Mouse (Mus musculus) embryonic facial prominence, embryonic 15.5 days (tissue): Measurements from ENCODE around the gene Arl6ip4. TPM values are rescaled to one million over a fixed set of nuclear protein-coding genes. Genes with fewer than 3 reads are reported as not detected.

Experiments
- ATAC-seq: fragments of 200-750 bp; cut with Nextera tagmentation; 2 replicates; pipeline ENCODE4 v1.8.0; 2017; ENCODE audit warnings: low read depth, moderate TSS enrichment; ENCODE audit not compliant: insufficient number of reproducible peaks, low FRiP score, low TSS enrichment
- H3K27ac ChIP-seq: fragments of 300-500 bp; sonication (generic); replicated peaks from 2 replicates; pipeline ENCODE4 v1.5.1; 2015; ENCODE audit warnings: mild to moderate bottlenecking, inconsistent platforms
- H3K27me3 ChIP-seq: fragments of 300-500 bp; sonication (generic); 2 replicates; pipeline ENCODE4 v1.6.1; 2015; ENCODE audit warnings: inconsistent platforms
- H3K36me3 ChIP-seq: fragments of 300-500 bp; sonication (generic); 2 replicates; pipeline ENCODE4 v1.6.1; 2015; ENCODE audit warnings: mild to moderate bottlenecking, inconsistent platforms
- H3K4me1 ChIP-seq: fragments of 300-500 bp; sonication (generic); 2 replicates; pipeline ENCODE4 v1.6.1; 2015; ENCODE audit warnings: inconsistent platforms
- H3K4me2 ChIP-seq: fragments of 300-500 bp; sonication (generic); replicated peaks from 2 replicates; pipeline ENCODE4 v1.6.1; 2015; ENCODE audit warnings: mild to moderate bottlenecking, inconsistent platforms
- H3K4me3 ChIP-seq: fragments of 300-500 bp; sonication (generic); replicated peaks from 2 replicates; pipeline ENCODE4 v1.5.1; 2015; ENCODE audit warnings: mild to moderate bottlenecking, inconsistent platforms
- H3K9ac ChIP-seq: fragments of 300-500 bp; sonication (generic); 2 replicates; pipeline ENCODE4 v1.6.1; 2015; ENCODE audit warnings: inconsistent platforms
- H3K9me3 ChIP-seq: fragments of 300-500 bp; sonication (generic); replicated peaks from 2 replicates; pipeline ENCODE4 v1.6.1; 2016; ENCODE audit warnings: inconsistent platforms
- WGBS: fragments of 180-500 bp; shearing (Covaris S2); methylation state at CpG from one replicate; pipeline ENCODE4 v1.1.7; 2015; 5-methylcytosine and 5-hydroxymethylcytosine counted together
- polyA plus RNA-seq: library from polyadenylated mRNA; unstranded; fragments of >200 nt; fragmentation: Nextera tagmentation; extraction: Ambion mirVana; gene quantifications from 2 replicates; pipeline ENCODE4 v1.2.1, GENCODE M21; 2015

The Arl6ip4 gene
- polyA plus RNA-seq, result 96.2 and 103 TPM in 2 replicates

DNA sequence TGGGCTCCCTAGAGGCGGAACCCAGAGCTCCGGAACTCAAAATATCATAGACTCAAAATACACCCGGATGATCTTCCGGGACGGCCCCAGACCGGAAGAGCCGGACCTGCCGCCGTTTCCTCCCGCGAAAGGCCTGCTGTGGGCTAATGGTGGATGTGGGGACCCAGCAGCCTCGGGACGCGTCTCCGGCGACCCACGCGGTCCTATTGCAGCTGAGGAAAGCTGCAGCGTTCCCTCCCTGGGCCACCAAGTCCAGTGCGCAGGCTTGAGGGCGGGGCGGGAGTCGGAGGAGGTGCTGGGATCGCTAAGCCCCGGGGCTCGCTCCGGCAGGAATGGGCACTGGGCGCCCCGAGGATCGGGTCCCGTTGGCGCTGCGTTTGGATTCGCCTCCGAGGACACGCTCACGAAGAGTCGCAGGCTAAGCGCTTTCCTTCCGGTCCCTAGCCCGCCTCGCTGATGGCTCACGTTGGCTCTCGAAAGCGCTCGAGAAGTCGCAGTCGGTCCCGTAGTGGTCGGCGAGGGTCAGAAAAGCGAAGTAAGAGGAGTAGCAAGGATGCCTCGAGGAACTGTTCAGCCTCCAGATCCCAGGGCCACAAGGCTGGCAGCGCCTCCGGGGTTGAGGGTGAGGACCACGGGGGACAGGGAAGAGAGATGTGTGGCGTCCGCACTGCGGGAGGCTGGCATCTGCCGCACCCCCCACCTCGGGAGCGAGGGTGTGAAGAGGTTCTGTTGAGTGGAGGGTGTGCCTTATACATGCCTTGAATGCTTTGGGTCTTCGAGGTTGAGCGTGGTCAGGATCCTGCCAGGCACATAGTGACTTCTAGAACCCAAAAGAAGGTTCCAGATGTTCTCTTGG lies at the start of gene Arl6ip4:
Gene Arl6ip4, plus strand, starts transcription at position 100 of the 856 bp plus-strand sequence.
- no peaks in the 10 kb centered on the region for H3K9me3 ChIP-seq
- ATAC-seq, result no peak
- H3K9ac ChIP-seq, result peak within 1 kb of the TSS; percentile 97
- H3K4me2 ChIP-seq, result peak within 1 kb of the TSS; percentile 93
- H3K27me3 ChIP-seq, result no peaks in the 10 kb centered on the region
- H3K36me3 ChIP-seq, result peaks cover 51% of the 10 kb centered on the region
- peak within 1 kb of the TSS; percentile 98 for H3K4me3 ChIP-seq
- WGBS, result under 1% methylated on average over 64 of the region's 64 CpGs
- peaks cover 53% of the 10 kb centered on the region for H3K4me1 ChIP-seq
- peak within 1 kb of the TSS; percentile 78 for H3K27ac ChIP-seq

DNA sequence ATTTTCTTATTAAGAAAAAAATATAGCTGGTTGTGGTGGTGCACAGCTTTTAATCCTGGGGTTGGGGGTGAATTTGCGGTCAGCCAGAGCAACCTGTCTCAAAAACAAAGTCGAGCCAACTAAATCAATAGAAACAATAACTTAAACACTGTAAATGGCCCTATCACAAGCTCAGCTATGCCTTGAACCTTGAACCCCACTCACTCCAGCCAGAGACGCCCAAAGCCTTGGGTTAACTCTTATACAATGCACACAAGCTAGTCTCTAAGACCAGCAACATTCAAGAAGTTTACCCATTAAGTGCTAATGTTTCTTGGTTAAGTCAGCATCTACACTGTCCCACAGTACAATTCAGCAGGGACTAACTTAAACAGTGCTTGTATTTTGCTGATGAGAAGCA lies 46.2 kb upstream of the Arl6ip4 start:
- H3K4me1 ChIP-seq, result peaks cover 8% of the 10 kb centered on the region; the same call in 1 of the 2 replicates
- no peaks in the 10 kb centered on the region for H3K9me3 ChIP-seq
- no peak for ATAC-seq
- no peak overlapping the region for H3K4me2 ChIP-seq
- H3K4me3 ChIP-seq, result no peak overlapping the region
- H3K9ac ChIP-seq, result no peak overlapping the region
- 83% methylated on average over 3 of the region's 3 CpGs for WGBS
- H3K27me3 ChIP-seq, result no peaks in the 10 kb centered on the region
- H3K27ac ChIP-seq, result no peak overlapping the region
- no peaks in the 10 kb centered on the region for H3K36me3 ChIP-seq

DNA sequence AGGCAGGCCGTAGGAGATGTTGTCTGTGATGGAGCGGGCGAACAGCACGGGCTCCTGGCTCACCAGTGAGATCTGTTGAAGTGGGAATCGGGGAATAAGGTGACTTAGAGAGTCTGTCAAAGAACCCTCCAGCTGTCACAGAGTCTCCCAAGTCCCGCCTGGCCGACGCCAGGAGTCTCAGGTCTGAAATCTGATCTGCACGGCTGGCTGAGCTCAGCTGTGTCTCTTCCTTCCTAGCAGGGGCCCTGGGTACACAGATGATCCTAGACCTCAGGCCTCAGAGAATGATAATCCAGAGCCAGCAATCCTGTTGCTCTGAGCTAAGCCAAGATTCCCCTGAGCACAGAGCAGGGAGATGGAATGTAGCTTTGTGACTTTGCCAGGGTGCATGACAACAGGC lies 42.2 kb upstream of the Arl6ip4 start:
- no peak overlapping the region for H3K27ac ChIP-seq
- no peak overlapping the region for H3K4me2 ChIP-seq
- H3K4me3 ChIP-seq, result no peak overlapping the region
- H3K27me3 ChIP-seq, result no peaks in the 10 kb centered on the region
- H3K36me3 ChIP-seq, result no peaks in the 10 kb centered on the region
- no peak overlapping the region for H3K9ac ChIP-seq
- ATAC-seq, result peak; percentile 36
- WGBS, result 32% methylated on average over 9 of the region's 9 CpGs
- H3K9me3 ChIP-seq, result no peaks in the 10 kb centered on the region
- peaks cover 28% of the 10 kb centered on the region for H3K4me1 ChIP-seq

DNA sequence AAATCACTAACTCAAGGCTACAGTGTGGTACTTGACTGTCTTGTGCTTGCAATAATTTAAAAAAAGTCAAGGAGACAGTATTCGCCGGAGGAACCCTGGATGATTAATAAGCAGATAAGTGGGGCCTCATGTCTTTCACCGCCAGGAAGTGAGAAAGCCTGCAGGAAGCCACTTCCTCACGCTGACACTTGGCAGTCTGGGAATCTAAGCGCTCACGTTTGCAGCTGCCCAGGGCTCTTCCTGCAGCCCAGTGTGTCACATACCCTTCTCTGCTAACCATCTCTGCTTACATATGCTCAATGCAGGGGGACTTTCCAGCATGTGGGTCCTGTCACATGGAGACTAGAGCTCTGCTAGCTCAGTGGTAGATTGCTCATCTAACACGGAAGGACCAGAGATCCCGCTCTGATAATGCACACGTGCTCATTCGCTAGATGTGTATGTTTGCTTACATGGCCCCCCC lies 41.0 kb upstream of the Arl6ip4 start:
- Histone ChIP-seq H3K9me3 (no peaks in the 10 kb centered on the region), H3K4me2 (no peak overlapping the region), H3K27me3 (no peaks in the 10 kb centered on the region), H3K9ac (no peak overlapping the region), H3K27ac (0 out of 2 replicates have a peak overlapping the region, but pooled peaks have one; percentile 30), H3K4me3 (no peak overlapping the region), H3K4me1 (peaks cover 37% of the 10 kb centered on the region), H3K36me3 (no peaks in the 10 kb centered on the region)
- no peak for ATAC-seq
- 41% methylated on average over 10 of the region's 10 CpGs for WGBS

DNA sequence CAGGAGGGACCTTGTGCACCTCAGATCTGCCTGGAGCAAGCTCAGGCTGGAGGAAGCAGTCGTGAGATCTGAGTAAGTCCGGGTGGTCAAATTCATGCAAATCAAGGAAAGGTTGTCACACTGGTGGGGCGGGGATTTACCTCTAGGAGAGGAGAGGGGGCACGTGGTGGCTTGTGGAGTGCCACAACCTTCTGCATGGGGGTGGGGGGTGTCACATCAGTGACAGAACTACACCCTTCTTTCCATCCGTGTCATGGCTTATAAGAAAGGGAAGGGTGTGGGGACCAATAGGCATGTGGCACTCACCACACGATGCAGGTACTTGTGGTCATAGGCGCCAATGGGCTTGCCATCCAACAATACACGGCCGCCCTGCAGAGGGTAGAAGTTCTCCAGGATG lies 40.2 kb upstream of the Arl6ip4 start:
- H3K4me2 ChIP-seq, result no peak overlapping the region
- no peak overlapping the region for H3K4me3 ChIP-seq
- H3K36me3 ChIP-seq, result no peaks in the 10 kb centered on the region
- no peak for ATAC-seq
- H3K4me1 ChIP-seq, result peaks cover 37% of the 10 kb centered on the region
- peak overlapping the region; percentile 30; the same call in 1 of the 2 replicates for H3K27ac ChIP-seq
- no peak overlapping the region for H3K9ac ChIP-seq
- 60% methylated on average over 9 of the region's 9 CpGs for WGBS
- H3K27me3 ChIP-seq, result no peaks in the 10 kb centered on the region
- no peaks in the 10 kb centered on the region for H3K9me3 ChIP-seq

DNA sequence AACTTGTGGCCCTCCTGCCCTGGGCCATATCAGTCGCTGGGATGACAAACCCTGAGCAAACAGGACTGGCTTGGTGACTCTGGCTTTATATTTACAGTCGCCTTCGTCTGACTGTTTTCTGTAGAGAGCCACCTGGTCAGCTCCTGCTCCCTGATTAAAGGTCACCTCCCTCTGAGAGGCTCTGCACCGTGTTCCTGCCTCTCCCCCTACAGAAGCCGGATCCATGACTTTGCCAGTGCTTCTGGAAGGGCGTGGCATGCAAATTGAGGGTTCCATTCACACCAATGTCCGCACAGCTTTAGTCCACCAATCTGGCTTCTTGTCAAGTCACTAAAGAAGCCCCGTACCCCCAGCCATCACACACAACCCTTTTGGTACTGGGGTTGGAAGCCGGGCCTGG lies 39.3 kb upstream of the Arl6ip4 start:
- 60% methylated on average over 9 of the region's 9 CpGs for WGBS
- Histone ChIP-seq H3K27ac (no peak overlapping the region), H3K9ac (no peak overlapping the region), H3K4me1 (peaks cover 37% of the 10 kb centered on the region), H3K27me3 (no peaks in the 10 kb centered on the region), H3K4me2 (no peak overlapping the region), H3K36me3 (no peaks in the 10 kb centered on the region), H3K9me3 (no peaks in the 10 kb centered on the region), H3K4me3 (no peak overlapping the region)
- no peak for ATAC-seq

DNA sequence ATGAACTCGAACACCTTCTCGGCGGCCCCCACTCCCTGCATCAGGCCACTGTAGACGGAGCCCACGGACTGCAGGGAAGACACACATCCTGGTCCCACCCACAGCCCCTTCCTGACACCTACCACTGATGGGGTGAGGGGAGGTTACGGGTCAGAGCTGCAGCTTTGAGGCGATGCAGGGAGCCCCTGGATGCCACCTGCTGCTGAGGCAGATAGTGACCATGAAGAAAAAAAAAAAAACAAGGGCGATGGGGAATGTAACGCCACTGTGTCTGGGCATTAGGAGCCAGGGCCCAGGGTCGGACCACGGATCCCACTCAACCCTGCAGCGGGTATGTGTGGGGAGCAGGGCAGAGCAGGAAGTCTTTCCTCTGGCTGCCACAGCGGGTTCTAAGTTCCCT lies 38.6 kb upstream of the Arl6ip4 start:
- Histone ChIP-seq H3K9ac (no peak overlapping the region), H3K9me3 (no peaks in the 10 kb centered on the region), H3K27me3 (no peaks in the 10 kb centered on the region), H3K27ac (no peak overlapping the region), H3K4me2 (no peak overlapping the region), H3K4me1 (peaks cover 37% of the 10 kb centered on the region), H3K36me3 (no peaks in the 10 kb centered on the region), H3K4me3 (no peak overlapping the region)
- ATAC-seq, result no peak
- 82% methylated on average over 13 of the region's 13 CpGs for WGBS

DNA sequence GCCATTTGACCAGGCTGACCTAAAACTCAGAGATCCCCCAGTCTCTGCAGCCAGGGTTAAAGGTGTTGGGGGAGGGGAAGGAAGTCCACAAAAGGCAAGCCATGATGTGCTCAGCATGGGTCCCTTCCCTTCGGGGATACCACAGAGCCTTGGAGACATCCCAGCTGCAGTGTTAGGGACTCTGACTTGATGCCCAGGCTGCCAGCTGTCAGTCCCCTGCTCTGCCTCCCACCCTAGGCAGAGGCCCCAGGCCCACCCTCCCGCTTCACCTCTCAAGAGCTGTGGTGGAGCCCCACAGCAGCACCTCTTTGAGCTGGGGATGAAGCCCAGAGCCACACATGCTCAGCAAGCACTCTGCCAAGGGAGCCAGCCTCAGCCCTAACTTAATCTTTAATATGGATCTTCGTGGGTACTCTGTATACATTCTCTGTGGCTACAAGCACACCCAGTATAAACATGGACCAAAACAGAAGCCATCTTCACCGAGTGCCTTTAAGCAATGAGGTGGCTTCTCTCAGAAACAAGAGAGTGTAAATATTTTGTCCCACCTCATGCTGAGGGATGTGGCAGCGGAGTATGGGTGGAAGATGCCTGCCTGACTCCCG lies 37.9 kb upstream of the Arl6ip4 start:
- WGBS, result 59% methylated on average over 6 of the region's 6 CpGs
- Histone ChIP-seq H3K4me1 (peaks cover 37% of the 10 kb centered on the region), H3K9me3 (no peaks in the 10 kb centered on the region), H3K27me3 (no peaks in the 10 kb centered on the region), H3K4me3 (no peak overlapping the region), H3K9ac (no peak overlapping the region), H3K4me2 (no peak overlapping the region), H3K36me3 (no peaks in the 10 kb centered on the region), H3K27ac (no peak overlapping the region; the same call in 1 of the 2 replicates)
- no peak for ATAC-seq

DNA sequence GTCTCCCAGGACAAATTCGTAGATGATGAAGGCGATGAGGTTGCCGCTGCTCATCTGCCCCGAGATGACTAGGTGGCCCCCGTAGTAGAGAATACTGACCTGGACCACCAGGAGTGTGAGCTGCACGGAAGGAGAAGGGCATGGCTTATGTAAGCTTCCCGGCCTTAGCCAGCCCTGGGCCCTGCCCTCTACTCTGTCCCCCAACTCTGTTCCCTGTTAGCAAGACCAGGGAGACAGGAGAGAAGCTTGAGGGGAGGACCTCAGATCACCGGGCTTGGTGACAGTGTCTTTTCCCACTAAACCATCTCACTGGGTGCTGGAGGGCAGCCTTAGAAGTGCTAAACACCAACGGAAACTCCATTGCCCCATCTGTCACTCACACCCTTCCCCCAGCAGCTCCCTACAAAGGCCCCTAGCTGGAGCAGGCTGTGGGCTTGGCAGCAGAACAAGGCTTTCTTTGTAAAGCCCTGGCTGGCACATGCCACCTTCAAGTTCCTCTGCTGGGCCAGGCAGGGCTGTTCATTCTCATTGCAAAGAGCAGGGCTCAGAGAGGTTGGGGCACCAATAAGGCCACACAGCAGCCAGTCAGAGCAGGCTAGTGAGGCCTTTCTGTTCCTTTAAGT lies 37.0 kb upstream of the Arl6ip4 start:
- Histone ChIP-seq H3K36me3 (no peaks in the 10 kb centered on the region), H3K27me3 (no peaks in the 10 kb centered on the region), H3K4me3 (no peak overlapping the region), H3K9ac (no peak overlapping the region), H3K4me2 (no peak overlapping the region), H3K27ac (peak overlapping the region; percentile 58; the same call in 1 of the 2 replicates), H3K9me3 (no peaks in the 10 kb centered on the region), H3K4me1 (peaks cover 29% of the 10 kb centered on the region)
- WGBS, result 56% methylated on average over 9 of the region's 9 CpGs
- peak; percentile 32; the same call in 1 of the 2 replicates for ATAC-seq

DNA sequence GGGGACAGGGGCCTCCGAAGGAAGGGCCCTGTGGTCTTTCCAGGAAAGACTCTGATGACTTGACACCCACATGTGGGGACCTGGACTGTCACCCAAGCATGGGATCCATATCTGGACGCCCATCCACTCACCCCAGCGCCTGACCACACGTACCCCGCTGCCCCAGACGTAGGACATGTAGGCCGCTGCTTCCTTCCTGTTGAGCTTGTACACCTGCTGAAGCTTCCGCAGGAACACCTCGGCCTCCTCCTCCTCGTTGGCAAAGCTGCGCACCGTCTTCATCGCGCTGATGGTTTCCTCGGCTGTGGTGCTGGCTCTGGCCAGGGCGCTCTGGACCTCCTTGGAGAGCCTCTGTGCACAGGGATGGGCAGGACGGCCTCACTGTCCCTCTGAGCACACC lies 36.0 kb upstream of the Arl6ip4 start:
- no peak overlapping the region for H3K9ac ChIP-seq
- 93% methylated on average over 17 of the region's 17 CpGs for WGBS
- H3K4me3 ChIP-seq, result no peak overlapping the region
- H3K4me2 ChIP-seq, result no peak overlapping the region
- no peak overlapping the region for H3K27ac ChIP-seq
- no peaks in the 10 kb centered on the region for H3K27me3 ChIP-seq
- H3K9me3 ChIP-seq, result no peaks in the 10 kb centered on the region
- peaks cover 35% of the 10 kb centered on the region for H3K4me1 ChIP-seq
- no peak for ATAC-seq
- no peaks in the 10 kb centered on the region for H3K36me3 ChIP-seq

DNA sequence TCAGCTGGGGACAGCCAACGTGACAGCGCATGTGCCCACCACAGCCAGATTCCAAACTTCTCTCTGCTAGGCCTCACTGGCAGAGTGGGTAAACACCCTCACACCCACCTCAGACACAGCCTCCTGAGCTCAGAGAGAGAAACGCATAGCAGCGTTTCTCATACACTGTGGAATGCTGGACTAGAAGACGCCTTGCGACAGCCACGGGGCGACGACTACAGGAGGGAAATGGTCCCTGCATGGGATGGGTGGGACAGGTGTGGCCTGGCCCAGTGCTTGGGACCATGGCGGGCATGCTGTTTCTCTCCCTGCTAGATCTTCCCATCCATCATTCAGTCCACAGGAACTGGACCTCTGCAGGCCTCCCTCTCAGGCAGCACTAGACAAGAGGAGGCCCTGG lies 33.4 kb upstream of the Arl6ip4 start:
- H3K4me1 ChIP-seq, result peaks cover 17% of the 10 kb centered on the region
- 81% methylated on average over 10 of the region's 10 CpGs for WGBS
- H3K9me3 ChIP-seq, result no peaks in the 10 kb centered on the region
- no peak for ATAC-seq
- H3K36me3 ChIP-seq, result no peaks in the 10 kb centered on the region
- no peaks in the 10 kb centered on the region for H3K27me3 ChIP-seq
- no peak overlapping the region for H3K9ac ChIP-seq
- H3K27ac ChIP-seq, result no peak overlapping the region
- no peak overlapping the region for H3K4me3 ChIP-seq
- no peak overlapping the region for H3K4me2 ChIP-seq
